Mouse (Mus musculus): Measurements from ENCODE around the gene Taar4. TPM values are rescaled to one million over a fixed set of nuclear protein-coding genes. Genes with fewer than 3 reads are reported as not detected.

Gene Taar4
- polyA plus RNA-seq, 1 experiment from 2014 or later = not detected

DNA sequence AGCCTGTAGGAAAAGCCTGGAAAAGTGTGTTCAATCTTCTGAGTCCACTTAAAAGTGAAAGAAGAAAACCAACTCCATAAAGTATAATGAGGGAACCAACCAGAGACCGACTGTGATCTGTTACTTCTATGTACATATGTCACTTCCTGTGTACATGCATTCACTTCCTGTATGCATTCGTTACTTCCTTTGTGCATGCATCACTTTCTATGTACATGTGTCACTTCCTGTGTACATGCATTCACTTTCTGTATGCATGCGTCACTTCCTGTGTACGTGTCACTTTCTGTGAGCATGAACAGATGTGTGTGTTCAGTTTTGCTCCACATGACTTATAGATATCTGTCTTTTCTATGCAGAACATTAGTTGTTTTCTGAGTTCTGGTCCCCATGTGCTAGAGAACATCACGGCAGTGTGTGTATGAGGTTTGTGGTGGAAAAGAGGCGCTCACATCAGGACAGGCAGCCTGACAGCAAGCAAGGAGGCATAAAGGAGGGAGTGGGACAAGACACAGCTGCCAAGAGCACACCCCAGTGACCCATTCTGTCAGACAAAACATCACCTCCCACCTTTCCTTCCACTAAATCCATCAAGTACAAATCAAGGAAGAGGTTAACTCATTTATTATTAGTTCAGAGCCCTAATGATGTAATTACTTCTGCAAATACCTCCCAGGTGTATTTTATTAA lies 4.8 kb downstream of the Taar4 start:
- Histone ChIP-seq H3K27me3 (no peaks in the 10 kb centered on the region), H3K4me1 (replicated peaks) (no peaks in the 10 kb centered on the region), H3K27ac (no peak overlapping the region), H3K36me3 (no peaks in the 10 kb centered on the region), H3K4me3 (replicated peaks) (no peak overlapping the region), H3K9ac (replicated peaks) (no peak overlapping the region), H3K4me2 (replicated peaks) (no peak overlapping the region), H3K9me3 (no peaks in the 10 kb centered on the region)
- ATAC-seq = no peak
- 91% methylated on average over 6 of the region's 6 CpGs for WGBS

DNA sequence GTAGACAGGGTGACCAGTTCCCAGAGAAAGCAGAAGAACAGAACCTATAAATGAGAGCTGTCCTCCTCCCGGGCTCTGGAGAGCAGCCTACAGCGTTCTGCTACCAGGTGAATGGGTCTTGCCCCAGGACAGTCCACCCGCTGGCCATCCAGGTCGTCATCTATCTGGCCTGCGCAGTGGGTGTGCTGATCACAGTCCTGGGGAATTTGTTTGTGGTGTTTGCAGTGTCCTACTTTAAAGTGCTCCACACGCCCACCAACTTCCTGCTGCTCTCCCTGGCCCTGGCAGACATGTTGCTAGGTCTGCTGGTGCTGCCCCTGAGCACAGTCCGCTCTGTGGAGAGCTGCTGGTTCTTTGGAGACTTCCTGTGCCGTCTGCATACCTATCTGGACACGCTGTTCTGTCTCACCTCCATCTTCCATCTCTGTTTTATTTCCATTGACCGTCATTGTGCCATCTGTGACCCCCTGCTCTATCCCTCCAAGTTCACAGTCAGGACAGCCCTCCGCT lies 10.4 kb downstream of the Taar4 start, which contains the start of gene Taar5:
TSS of gene Taar5 (plus strand) at position 51 of the 510 bp plus-strand sequence.
- no peaks in the 10 kb centered on the region for H3K9me3 ChIP-seq
- H3K4me3 ChIP-seq (replicated peaks) = no peak within 1 kb of the TSS
- H3K27ac ChIP-seq = no peak within 1 kb of the TSS
- 93% methylated on average over 11 of the region's 11 CpGs for WGBS
- no peak for ATAC-seq
- H3K9ac ChIP-seq (replicated peaks) = no peak within 1 kb of the TSS
- no peaks in the 10 kb centered on the region for H3K4me1 ChIP-seq (replicated peaks)
- H3K36me3 ChIP-seq = no peaks in the 10 kb centered on the region
- no peaks in the 10 kb centered on the region for H3K27me3 ChIP-seq
- H3K4me2 ChIP-seq (replicated peaks) = no peak within 1 kb of the TSS

GRCm38 (mm10) chr10:23971256-23971655 lies 11.0 kb downstream of the Taar4 start:
- no peak for ATAC-seq
- H3K36me3 ChIP-seq = no peaks in the 10 kb centered on the region
- no peaks in the 10 kb centered on the region for H3K9me3 ChIP-seq
- no peak overlapping the region for H3K4me3 ChIP-seq (replicated peaks)
- no peak overlapping the region for H3K27ac ChIP-seq
- H3K27me3 ChIP-seq = no peaks in the 10 kb centered on the region
- H3K4me1 ChIP-seq (replicated peaks) = no peaks in the 10 kb centered on the region
- H3K4me2 ChIP-seq (replicated peaks) = no peak overlapping the region
- WGBS = 79% methylated on average over 5 of the region's 5 CpGs
- no peak overlapping the region for H3K9ac ChIP-seq (replicated peaks)

DNA sequence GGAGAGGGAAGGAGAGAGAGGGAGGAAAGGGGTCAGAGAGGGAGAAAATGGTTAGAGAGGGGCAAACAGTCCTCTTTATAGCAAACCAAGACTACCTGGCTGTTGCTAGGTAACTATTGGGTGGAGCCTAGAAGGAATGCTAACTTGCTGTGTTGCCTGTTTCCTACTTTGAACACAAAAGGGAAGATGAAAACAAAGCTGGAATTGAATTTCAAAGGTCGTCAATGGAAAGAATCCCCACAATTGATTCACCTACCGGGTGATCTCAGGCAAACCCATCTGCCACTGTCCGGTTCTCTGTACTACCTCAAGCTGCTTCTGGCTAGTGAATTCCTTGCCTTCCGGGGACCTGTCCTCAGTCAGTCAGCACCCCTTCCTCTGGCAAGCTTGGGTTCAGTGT lies 17.7 kb downstream of the Taar4 start:
- H3K4me2 ChIP-seq (replicated peaks) = no peak overlapping the region
- H3K27ac ChIP-seq = no peak overlapping the region
- H3K4me1 ChIP-seq (replicated peaks) = no peaks in the 10 kb centered on the region
- H3K27me3 ChIP-seq = no peaks in the 10 kb centered on the region
- no peak for ATAC-seq
- 47% methylated on average over 4 of the region's 4 CpGs for WGBS
- H3K36me3 ChIP-seq = no peaks in the 10 kb centered on the region
- no peaks in the 10 kb centered on the region for H3K9me3 ChIP-seq
- no peak overlapping the region for H3K4me3 ChIP-seq (replicated peaks)
- no peak overlapping the region for H3K9ac ChIP-seq (replicated peaks)

DNA sequence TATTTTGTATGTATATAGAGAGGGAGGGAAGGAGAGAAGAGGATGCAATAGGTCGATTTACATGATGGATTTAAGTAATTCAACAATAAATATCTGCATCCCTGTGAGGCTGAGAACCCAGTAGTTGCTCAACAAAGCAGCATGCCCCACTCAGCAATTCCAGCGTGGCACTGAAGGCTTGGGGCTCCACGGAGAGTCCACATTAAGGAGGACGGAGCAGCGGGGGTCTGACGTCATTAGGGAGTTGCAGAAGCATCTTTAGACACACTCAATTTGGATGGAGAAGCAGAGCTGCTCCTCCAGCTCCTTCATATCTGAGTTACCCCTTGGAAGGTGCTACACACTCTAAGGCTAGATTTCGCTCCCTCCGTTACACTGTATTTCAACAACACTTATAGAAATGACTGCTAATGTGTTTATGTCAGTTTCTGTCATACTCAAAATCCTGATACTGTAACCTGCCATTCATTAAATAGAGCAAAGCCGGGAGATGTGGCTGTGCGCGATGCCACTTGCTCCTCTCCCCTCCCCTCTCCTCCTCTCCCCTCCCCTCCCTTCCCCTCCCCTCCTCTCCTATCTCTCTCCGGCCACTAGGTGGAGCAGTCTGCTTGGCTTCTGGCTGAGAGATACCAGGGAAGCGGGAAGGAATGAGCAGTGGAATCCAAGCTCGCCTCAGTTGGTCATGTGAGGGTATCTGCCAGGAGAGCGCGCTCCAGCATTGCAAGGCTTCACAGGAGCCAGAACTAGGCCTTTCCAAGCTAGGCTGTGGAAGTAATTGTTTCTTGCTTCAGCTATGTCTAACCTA lies 18.8 kb downstream of the Taar4 start:
- no peak overlapping the region for H3K4me3 ChIP-seq (replicated peaks)
- no peaks in the 10 kb centered on the region for H3K4me1 ChIP-seq (replicated peaks)
- H3K9ac ChIP-seq (replicated peaks) = no peak overlapping the region
- WGBS = 41% methylated on average over 16 of the region's 16 CpGs
- ATAC-seq = peak; percentile 84
- no peaks in the 10 kb centered on the region for H3K9me3 ChIP-seq
- no peaks in the 10 kb centered on the region for H3K27me3 ChIP-seq
- no peaks in the 10 kb centered on the region for H3K36me3 ChIP-seq
- H3K4me2 ChIP-seq (replicated peaks) = no peak overlapping the region
- no peak overlapping the region for H3K27ac ChIP-seq

GRCm38 (mm10) chr10:23985546-23985945 lies 25.3 kb downstream of the Taar4 start, which contains the start of gene Taar6:
Gene Taar6, minus strand, starts transcription at chr10:23985646.
- no peak within 1 kb of the TSS for H3K27ac ChIP-seq
- H3K4me1 ChIP-seq (replicated peaks) = no peaks in the 10 kb centered on the region
- H3K9me3 ChIP-seq = no peaks in the 10 kb centered on the region
- no peak within 1 kb of the TSS for H3K4me3 ChIP-seq (replicated peaks)
- H3K9ac ChIP-seq (replicated peaks) = no peak within 1 kb of the TSS
- H3K27me3 ChIP-seq = no peaks in the 10 kb centered on the region
- WGBS = 82% methylated on average over 8 of the region's 8 CpGs
- no peak within 1 kb of the TSS for H3K4me2 ChIP-seq (replicated peaks)
- no peaks in the 10 kb centered on the region for H3K36me3 ChIP-seq
- no peak for ATAC-seq

DNA sequence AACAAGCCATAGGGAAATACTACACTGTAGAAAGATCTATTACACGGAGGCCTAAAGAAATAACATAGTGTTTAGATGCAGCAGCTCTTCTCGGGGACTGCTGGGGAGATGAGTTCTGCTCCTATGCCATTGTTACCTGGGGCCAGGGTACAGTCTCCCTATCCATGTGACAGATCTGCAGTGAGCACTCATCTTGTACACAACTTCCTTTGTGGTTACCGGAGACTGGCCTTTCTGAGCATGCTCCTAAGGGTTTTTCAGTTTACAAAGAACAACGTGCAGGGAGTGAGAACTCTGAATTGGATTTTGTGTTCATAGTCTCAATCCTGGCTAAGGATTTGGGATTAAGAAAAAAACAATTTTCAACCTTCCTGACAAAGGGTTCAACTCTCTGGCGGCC lies 26.1 kb downstream of the Taar4 start:
- Histone ChIP-seq H3K4me2 (replicated peaks) (no peak overlapping the region), H3K4me1 (replicated peaks) (no peaks in the 10 kb centered on the region), H3K36me3 (no peaks in the 10 kb centered on the region), H3K27me3 (no peaks in the 10 kb centered on the region), H3K4me3 (replicated peaks) (no peak overlapping the region), H3K9me3 (no peaks in the 10 kb centered on the region), H3K27ac (no peak overlapping the region), H3K9ac (replicated peaks) (no peak overlapping the region)
- 78% methylated on average over 5 of the region's 5 CpGs for WGBS
- no peak for ATAC-seq

GRCm38 (mm10) chr10:23993381-23993780 lies 33.1 kb downstream of the Taar4 start, which contains the start of gene Taar7a:
Gene Taar7a, minus strand, starts transcription at chr10:23993481.
- Histone ChIP-seq H3K4me3 (replicated peaks) (no peak within 1 kb of the TSS), H3K4me1 (replicated peaks) (no peaks in the 10 kb centered on the region), H3K9ac (replicated peaks) (no peak within 1 kb of the TSS), H3K4me2 (replicated peaks) (no peak within 1 kb of the TSS), H3K36me3 (no peaks in the 10 kb centered on the region), H3K27me3 (no peaks in the 10 kb centered on the region), H3K27ac (no peak within 1 kb of the TSS), H3K9me3 (no peaks in the 10 kb centered on the region)
- 75% methylated on average over 3 of the region's 3 CpGs for WGBS
- no peak for ATAC-seq

- H3K4me1 ChIP-seq (replicated peaks) = no peaks in the 10 kb centered on the region
- H3K27ac ChIP-seq = no peak within 1 kb of the TSS
- no peak within 1 kb of the TSS for H3K9ac ChIP-seq (replicated peaks)
- H3K27me3 ChIP-seq = no peaks in the 10 kb centered on the region
- 95% methylated on average over 1 of the region's 1 CpGs for WGBS
- H3K9me3 ChIP-seq = no peaks in the 10 kb centered on the region
- ATAC-seq = no peak
- H3K4me3 ChIP-seq (replicated peaks) = no peak within 1 kb of the TSS
- H3K36me3 ChIP-seq = no peaks in the 10 kb centered on the region
- H3K4me2 ChIP-seq (replicated peaks) = no peak within 1 kb of the TSS
Observed at GRCm38 (mm10) chr10:23999639-24000038, 39.3 kb downstream of the Taar4 start, which contains the start of gene Taar7b. Gene Taar7b, plus strand, starts transcription at chr10:23999939.

GRCm38 (mm10) chr10:24006442-24006841 lies 46.1 kb downstream of the Taar4 start:
- Histone ChIP-seq H3K9ac (replicated peaks) (no peak overlapping the region), H3K36me3 (no peaks in the 10 kb centered on the region), H3K27me3 (no peaks in the 10 kb centered on the region), H3K4me3 (replicated peaks) (no peak overlapping the region), H3K4me2 (replicated peaks) (no peak overlapping the region), H3K4me1 (replicated peaks) (no peaks in the 10 kb centered on the region), H3K9me3 (no peaks in the 10 kb centered on the region), H3K27ac (no peak overlapping the region)
- no peak for ATAC-seq
- 71% methylated on average over 1 of the region's 1 CpGs for WGBS

GRCm38 (mm10) chr10:24007034-24007433 lies 46.7 kb downstream of the Taar4 start:
- WGBS = 72% methylated on average over 2 of the region's 2 CpGs
- Histone ChIP-seq H3K9me3 (no peaks in the 10 kb centered on the region), H3K4me1 (replicated peaks) (no peaks in the 10 kb centered on the region), H3K4me2 (replicated peaks) (no peak overlapping the region), H3K9ac (replicated peaks) (no peak overlapping the region), H3K27ac (no peak overlapping the region), H3K36me3 (no peaks in the 10 kb centered on the region), H3K4me3 (replicated peaks) (no peak overlapping the region), H3K27me3 (no peaks in the 10 kb centered on the region)
- no peak for ATAC-seq

GRCm38 (mm10) chr10:24008143-24008542 lies 47.8 kb downstream of the Taar4 start:
- Histone ChIP-seq H3K4me1 (replicated peaks) (no peaks in the 10 kb centered on the region), H3K27ac (no peak overlapping the region), H3K27me3 (no peaks in the 10 kb centered on the region), H3K36me3 (no peaks in the 10 kb centered on the region), H3K9ac (replicated peaks) (no peak overlapping the region), H3K9me3 (no peaks in the 10 kb centered on the region), H3K4me2 (replicated peaks) (no peak overlapping the region), H3K4me3 (replicated peaks) (no peak overlapping the region)
- ATAC-seq = no peak
- WGBS = 89% methylated on average over 1 of the region's 1 CpGs
